Comparison of ENCODE assay signal across 8 mouse cellular contexts in the genomic region with DNA sequence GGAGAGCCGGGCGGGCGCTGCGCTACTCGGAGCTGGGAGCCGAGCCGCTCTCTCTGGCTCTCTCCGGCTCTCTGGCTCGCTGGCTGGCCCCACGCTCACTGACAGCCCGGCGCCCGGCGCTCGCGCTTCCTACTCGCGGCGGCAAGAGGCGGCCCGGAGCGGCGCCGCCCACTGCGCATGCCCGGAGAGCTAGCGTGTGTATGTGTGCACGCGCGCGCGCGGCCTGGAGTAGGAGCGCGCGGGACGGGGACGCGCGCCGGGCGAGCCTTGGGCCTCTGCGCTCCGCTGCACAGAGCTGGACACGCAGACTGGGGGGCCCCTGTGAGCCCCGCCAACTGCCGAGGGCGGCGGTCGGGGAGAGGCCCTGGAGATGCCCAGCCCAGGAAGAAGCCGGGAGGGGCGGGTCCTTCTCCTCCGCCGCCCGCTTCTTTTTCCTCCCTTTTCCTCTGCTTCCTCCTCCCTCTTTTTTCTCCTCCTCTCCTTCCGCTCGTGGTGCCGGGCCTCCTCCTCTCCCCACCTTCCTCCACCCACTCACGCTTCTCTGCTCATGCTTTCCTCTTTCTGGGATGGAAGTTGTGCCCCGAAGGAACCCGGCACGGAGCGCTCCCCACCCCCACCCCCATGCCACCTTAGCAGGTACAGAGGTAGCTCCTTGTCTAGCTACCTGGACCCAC. TPM values are rescaled to one million over a fixed set of nuclear protein-coding genes. Genes with fewer than 3 reads are reported as not detected.
DNase-seq lines count a peak whose midpoint lies in the region; ATAC-seq lines count a peak whose summit lies in the region.

A gene (minus strand): TSS at position 140 of the 674 bp plus-strand sequence.

- DNase-seq in adrenal gland, adult 2 months = peak; percentile 95
- peak; percentile 95 for DNase-seq in embryo, embryonic 10.5 days (ENCODE audit: low spot score)
- DNase-seq in gastrocnemius, postnatal 4 days (ENCODE audit: low spot score in 2 of 2) = peak; percentile 87 to 94
- DNase-seq in left cerebral cortex, postnatal 25 days (ENCODE audit: low spot score in 2 of 2) = peak; percentile 96 to 97
- DNase-seq in mesoderm, embryonic 11.5 days (ENCODE audit: low read depth, low spot score) = peak; percentile 95
- DNase-seq in right cerebral cortex, postnatal 25 days = peak; percentile 96
- DNase-seq in urinary bladder, postnatal 36 days (ENCODE audit: low spot score in 2 of 2) = peak; percentile 89 to 90

- H3K4me1 ChIP-seq in intestine, embryonic 16.5 days (ENCODE audit: control insufficient read depth, insufficient read depth, low read length) = peaks cover 8% of the 10 kb centered on the region

- H3K4me2 ChIP-seq in intestine, embryonic 16.5 days (ENCODE audit: low read depth, low read length) = peak within 1 kb of the TSS; percentile 83

- ATAC-seq in intestine, embryonic 16.5 days = peak; percentile 98

- intact Hi-C loops in left cerebral cortex, postnatal 25 days (cut with DNase I) = loop anchor here (2.0 kb wide), 2 partner anchors 123 to 215 kb away; no protein-coding TSS in a partner anchor

- H3K36me3 ChIP-seq in intestine, embryonic 16.5 days (ENCODE audit: control insufficient read depth, insufficient read depth, low read length) = no peaks in the 10 kb centered on the region

- under 1% methylated on average over 54 of the region's 63 CpGs for WGBS in intestine, embryonic 16.5 days

- H3K9ac ChIP-seq in intestine, embryonic 16.5 days (ENCODE audit: low read depth, low read length) = peak within 1 kb of the TSS; percentile 86

- H3K4me3 ChIP-seq in intestine, embryonic 16.5 days (ENCODE audit: low read length) = peak within 1 kb of the TSS; percentile 79

- peak within 1 kb of the TSS; percentile 90 for H3K27ac ChIP-seq in intestine, embryonic 16.5 days (ENCODE audit: low read length)

- H3K9me3 ChIP-seq in intestine, embryonic 16.5 days (ENCODE audit: control insufficient read depth, low read length) = no peaks in the 10 kb centered on the region

- no peaks in the 10 kb centered on the region for H3K27me3 ChIP-seq in intestine, embryonic 16.5 days (replicated peaks; ENCODE audit: control insufficient read depth, insufficient read depth, low read length)

RNA-seq across cellular contexts. Expression of the gene that starts here (rescaled TPM):
- total RNA-seq in adrenal gland, adult 2 months (2021) = 1 to 10 TPM; 8.5 to 9.7 TPM
- 1.3 TPM in 2 replicates for polyA plus RNA-seq in adrenal gland, adult 2 months (2012; rRNA removed)
- total RNA-seq in gastrocnemius, postnatal 4 days (2021) = 10 to 100 TPM; 41.0 to 46.1 TPM
- polyA plus RNA-seq in intestine, embryonic 16.5 days (2015; fragmentation: Nextera tagmentation; extraction: Ambion mirVana) = 19.7 and 20.3 TPM in 2 replicates
- 100 to 1,000 TPM; 172 TPM for total RNA-seq in left cerebral cortex, postnatal 25 days (2021)

Comparison
In these comparisons a context has a peak if more than half of its experiments do, and no peak if none do; other contexts are left out.
1. Peak in every context shown above with its lines: DNase-seq, ATAC-seq, H3K4me3 ChIP-seq and H3K27ac ChIP-seq.